Mouse (Mus musculus): Measurements from ENCODE around the gene Abhd4. TPM values are rescaled to one million over a fixed set of nuclear protein-coding genes. Genes with fewer than 3 reads are reported as not detected.

The Abhd4 gene
- total and polyA plus RNA-seq, 2 experiments from 2014 or later = 103 to 192 TPM

GRCm38 (mm10) chr14:54244183-54244582 is 9.8 kb upstream of the Abhd4 start:
- WGBS = 37% methylated on average over 3 of the region's 3 CpGs
- TF ChIP-seq EP300 (IDR thresholded peaks at IDR 0.05; ENCODE audit: low read depth) = no peak
- TF ChIP-seq CTCF (IDR thresholded peaks at IDR 0.05; ENCODE audit: low read depth) = no peak
- H3K9me3 ChIP-seq (replicated peaks; ENCODE audit: control insufficient read depth, low read length) = no peaks in the 10 kb centered on the region; the same call in 1 of the 2 replicates
- H3K27me3 ChIP-seq (ENCODE audit: control insufficient read depth, insufficient read depth, low read length) = no peaks in the 10 kb centered on the region
- no peak overlapping the region for H3K4me2 ChIP-seq (ENCODE audit: low read depth, low read length)
- peaks cover 4% of the 10 kb centered on the region for H3K4me1 ChIP-seq (ENCODE audit: control insufficient read depth, insufficient read depth)
- peak overlapping the region; percentile 36 for H3K27ac ChIP-seq (ENCODE audit: low read depth)
- H3K36me3 ChIP-seq (replicated peaks; ENCODE audit: control insufficient read depth, insufficient read depth, low read length) = peaks cover 46% of the 10 kb centered on the region
- H3K9ac ChIP-seq (replicated peaks; ENCODE audit: low read depth, low read length) = no peak overlapping the region
- DNase-seq (ENCODE audit: low spot score) (peak; percentile 62), ATAC-seq (ENCODE audit: insufficient read depth, low read depth) (peak; percentile 72; the same call in 1 of the 2 replicates)
- no peak overlapping the region for H3K4me3 ChIP-seq (ENCODE audit: low read depth, low read length)

GRCm38 (mm10) chr14:54246232-54246631 is 7.8 kb upstream of the Abhd4 start:
- H3K36me3 ChIP-seq (replicated peaks; ENCODE audit: control insufficient read depth, insufficient read depth, low read length) = peaks cover 32% of the 10 kb centered on the region

GRCm38 (mm10) chr14:54249326-54249725 is 4.7 kb upstream of the Abhd4 start:
- no peak for DNase-seq (ENCODE audit: low spot score)
- H3K36me3 ChIP-seq (replicated peaks; ENCODE audit: control insufficient read depth, insufficient read depth, low read length) = peaks cover 14% of the 10 kb centered on the region; the same call in 1 of the 2 replicates
- 62% methylated on average over 9 of the region's 9 CpGs for WGBS
- ATAC-seq (ENCODE audit: insufficient read depth, low read depth) = no peak
- TF ChIP-seq EP300 (IDR thresholded peaks at IDR 0.05; ENCODE audit: low read depth) = no peak
- TF ChIP-seq CTCF (IDR thresholded peaks at IDR 0.05; ENCODE audit: low read depth) = no peak
- no peak overlapping the region for H3K4me3 ChIP-seq (ENCODE audit: low read depth, low read length)
- H3K4me2 ChIP-seq (ENCODE audit: low read depth, low read length) = 0 out of 2 replicates have a peak overlapping the region, but pooled peaks have one; percentile 9
- no peaks in the 10 kb centered on the region for H3K27me3 ChIP-seq (ENCODE audit: control insufficient read depth, insufficient read depth, low read length)
- H3K9ac ChIP-seq (replicated peaks; ENCODE audit: low read depth, low read length) = no peak overlapping the region
- no peak overlapping the region for H3K27ac ChIP-seq (ENCODE audit: low read depth)
- peaks cover 16% of the 10 kb centered on the region; the same call in 1 of the 2 replicates for H3K4me1 ChIP-seq (ENCODE audit: control insufficient read depth, insufficient read depth)
- no peaks in the 10 kb centered on the region for H3K9me3 ChIP-seq (replicated peaks; ENCODE audit: control insufficient read depth, low read length)

More at GRCm38 (mm10) chr14:54246232-54246631, 7.8 kb upstream of the Abhd4 start:
- H3K4me1 ChIP-seq (ENCODE audit: control insufficient read depth, insufficient read depth) = peaks cover 7% of the 10 kb centered on the region
- ATAC-seq (ENCODE audit: insufficient read depth, low read depth) (no peak), DNase-seq (ENCODE audit: low spot score) (no peak)
- no peaks in the 10 kb centered on the region for H3K27me3 ChIP-seq (ENCODE audit: control insufficient read depth, insufficient read depth, low read length)
- no peak overlapping the region for H3K27ac ChIP-seq (ENCODE audit: low read depth)
- no peak overlapping the region for H3K9ac ChIP-seq (replicated peaks; ENCODE audit: low read depth, low read length)
- TF ChIP-seq EP300 (IDR thresholded peaks at IDR 0.05; ENCODE audit: low read depth) (no peak), CTCF (IDR thresholded peaks at IDR 0.05; ENCODE audit: low read depth) (no peak)
- no peaks in the 10 kb centered on the region; the same call in 1 of the 2 replicates for H3K9me3 ChIP-seq (replicated peaks; ENCODE audit: control insufficient read depth, low read length)
- no peak overlapping the region for H3K4me3 ChIP-seq (ENCODE audit: low read depth, low read length)
- H3K4me2 ChIP-seq (ENCODE audit: low read depth, low read length) = no peak overlapping the region
- WGBS = 85% methylated on average over 3 of the region's 3 CpGs

- H3K4me2 ChIP-seq (ENCODE audit: low read depth, low read length) = no peak overlapping the region
Measured at GRCm38 (mm10) chr14:54250122-54250521, 3.9 kb upstream of the Abhd4 start.

GRCm38 (mm10) chr14:54254670-54255202 is 748 bp downstream of the Abhd4 start:
- H3K36me3 ChIP-seq (replicated peaks; ENCODE audit: control insufficient read depth, insufficient read depth, low read length) = no peaks in the 10 kb centered on the region
- H3K27ac ChIP-seq (ENCODE audit: low read depth) = peak overlapping the region; percentile 92
- H3K9ac ChIP-seq (replicated peaks; ENCODE audit: low read depth, low read length) = peak overlapping the region; percentile 68
- H3K4me3 ChIP-seq (ENCODE audit: low read depth, low read length) = peak overlapping the region; percentile 82
- H3K4me1 ChIP-seq (ENCODE audit: control insufficient read depth, insufficient read depth) = peaks cover 27% of the 10 kb centered on the region
- no peaks in the 10 kb centered on the region for H3K27me3 ChIP-seq (ENCODE audit: control insufficient read depth, insufficient read depth, low read length)
- ATAC-seq (ENCODE audit: insufficient read depth, low read depth) (no peak), DNase-seq (ENCODE audit: low spot score) (peak; percentile 34)
- 38% methylated on average over 12 of the region's 12 CpGs for WGBS
- TF ChIP-seq EP300 (IDR thresholded peaks at IDR 0.05; ENCODE audit: low read depth) (no peak), CTCF (IDR thresholded peaks at IDR 0.05; ENCODE audit: low read depth) (no peak)
- H3K9me3 ChIP-seq (replicated peaks; ENCODE audit: control insufficient read depth, low read length) = no peaks in the 10 kb centered on the region
- peak overlapping the region; percentile 81 for H3K4me2 ChIP-seq (ENCODE audit: low read depth, low read length)

More at GRCm38 (mm10) chr14:54250122-54250521, 3.9 kb upstream of the Abhd4 start:
- 61% methylated on average over 4 of the region's 4 CpGs for WGBS
- H3K4me1 ChIP-seq (ENCODE audit: control insufficient read depth, insufficient read depth) = peaks cover 21% of the 10 kb centered on the region; the same call in 1 of the 2 replicates
- H3K27ac ChIP-seq (ENCODE audit: low read depth) = no peak overlapping the region
- ATAC-seq (ENCODE audit: insufficient read depth, low read depth) (no peak), DNase-seq (ENCODE audit: low spot score) (no peak)
- H3K4me3 ChIP-seq (ENCODE audit: low read depth, low read length) = no peak overlapping the region
- no peaks in the 10 kb centered on the region for H3K9me3 ChIP-seq (replicated peaks; ENCODE audit: control insufficient read depth, low read length)
- H3K27me3 ChIP-seq (ENCODE audit: control insufficient read depth, insufficient read depth, low read length) = no peaks in the 10 kb centered on the region
- TF ChIP-seq CTCF (IDR thresholded peaks at IDR 0.05; ENCODE audit: low read depth) = no peak
- TF ChIP-seq EP300 (IDR thresholded peaks at IDR 0.05; ENCODE audit: low read depth) = no peak
- H3K9ac ChIP-seq (replicated peaks; ENCODE audit: low read depth, low read length) = no peak overlapping the region
- peaks cover 14% of the 10 kb centered on the region; the same call in 1 of the 2 replicates for H3K36me3 ChIP-seq (replicated peaks; ENCODE audit: control insufficient read depth, insufficient read depth, low read length)
